Mouse (Mus musculus): Measurements from ENCODE around the gene Prr36.

Prr36 gene

DNA sequence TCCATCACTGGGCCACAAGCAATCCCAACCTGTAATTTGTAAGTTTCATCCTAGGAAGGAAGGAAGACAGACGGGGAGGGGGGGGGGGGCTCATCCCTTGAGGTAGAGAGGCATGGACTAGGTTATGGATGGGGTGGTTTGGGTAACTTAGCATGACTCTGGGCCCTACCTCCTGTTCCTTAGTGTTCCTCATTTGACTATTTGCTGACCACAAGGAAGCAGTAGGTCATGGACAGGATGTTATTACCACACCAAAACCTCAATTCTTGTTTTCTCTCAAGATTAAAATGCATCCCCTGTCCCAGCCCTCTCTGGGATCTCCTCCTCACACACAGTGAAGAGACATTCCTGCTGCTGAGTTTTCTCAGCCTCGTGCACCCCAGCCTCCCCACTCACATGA is 15.9 kb downstream of the Prr36 start:
- DNase-seq = no peak

DNA sequence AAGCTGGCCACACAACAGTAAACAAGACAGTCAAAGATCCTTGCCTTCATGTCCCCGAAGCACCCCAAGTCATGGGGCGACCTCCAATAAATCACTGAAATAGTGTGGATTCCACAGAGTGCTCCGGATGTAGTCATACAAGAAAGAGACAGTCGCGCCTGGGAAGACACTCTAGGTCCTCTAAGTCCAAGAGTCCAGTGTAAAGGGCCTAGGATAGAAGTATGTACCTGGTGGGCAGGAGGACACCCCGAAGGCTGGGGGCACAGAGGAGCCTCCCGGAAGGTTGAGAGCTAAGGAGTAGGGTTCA is 23.7 kb downstream of the Prr36 start:
- no peak for DNase-seq

DNA sequence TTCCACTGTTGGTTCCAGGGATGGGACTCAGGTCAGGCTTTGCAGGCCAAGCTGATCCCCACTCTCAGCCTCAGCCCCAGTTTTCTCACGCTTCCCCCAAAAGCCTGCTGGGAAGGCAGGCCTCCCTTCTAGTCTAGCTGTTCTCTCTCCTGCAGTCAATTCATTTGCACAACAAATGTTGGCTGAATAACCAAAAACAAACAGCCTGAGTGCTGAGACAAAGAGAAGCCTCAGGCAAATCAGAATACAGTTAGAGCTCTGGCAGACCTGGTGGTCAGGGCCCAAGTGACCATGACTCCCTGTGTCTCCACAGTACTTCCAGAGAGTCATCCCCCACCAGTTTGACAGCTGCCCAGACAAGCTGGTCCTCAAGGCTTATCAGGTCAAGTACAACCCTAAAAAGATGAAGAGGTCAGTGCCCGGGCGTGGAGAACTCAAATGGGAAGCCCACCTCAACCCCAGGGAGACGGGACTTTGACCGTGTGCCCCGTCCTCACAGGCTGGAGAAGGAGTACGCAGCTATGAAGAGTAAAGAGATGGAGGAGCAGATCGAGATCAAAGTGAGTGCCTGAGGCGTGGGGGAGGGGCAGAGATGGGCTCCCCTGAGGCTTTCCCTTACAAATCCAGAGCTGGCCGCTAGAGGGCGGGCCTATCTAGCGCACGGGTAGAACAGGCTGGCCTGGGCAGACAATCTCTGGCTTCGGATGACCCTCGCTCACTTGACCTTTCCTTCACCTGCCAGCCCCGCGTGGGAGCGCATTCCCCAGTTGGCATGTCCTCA is 24.3 kb downstream of the Prr36 start:
- DNase-seq = peak; percentile 94 to 98

DNA sequence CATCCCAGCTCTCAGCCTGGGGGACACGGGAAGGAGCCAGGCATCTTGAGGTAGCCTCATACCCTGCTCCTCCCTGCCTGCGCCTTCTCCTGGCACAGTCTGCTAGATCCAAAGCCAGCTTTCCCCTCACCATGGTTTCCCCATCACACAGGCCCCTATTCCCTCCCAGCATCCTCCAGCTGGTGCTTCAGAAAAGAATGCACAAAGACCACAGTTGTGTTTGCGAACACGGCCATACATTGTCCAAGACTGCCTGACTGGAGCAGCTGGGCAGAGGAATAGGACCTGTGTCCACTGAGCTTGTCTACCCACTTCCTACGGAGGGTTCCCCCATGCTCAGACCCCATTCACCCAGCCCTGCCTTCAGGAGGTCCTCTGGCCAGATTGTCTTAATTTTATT is 25.0 kb downstream of the Prr36 start:
- peak in 1 of 2 experiments; percentile 39 for DNase-seq

DNA sequence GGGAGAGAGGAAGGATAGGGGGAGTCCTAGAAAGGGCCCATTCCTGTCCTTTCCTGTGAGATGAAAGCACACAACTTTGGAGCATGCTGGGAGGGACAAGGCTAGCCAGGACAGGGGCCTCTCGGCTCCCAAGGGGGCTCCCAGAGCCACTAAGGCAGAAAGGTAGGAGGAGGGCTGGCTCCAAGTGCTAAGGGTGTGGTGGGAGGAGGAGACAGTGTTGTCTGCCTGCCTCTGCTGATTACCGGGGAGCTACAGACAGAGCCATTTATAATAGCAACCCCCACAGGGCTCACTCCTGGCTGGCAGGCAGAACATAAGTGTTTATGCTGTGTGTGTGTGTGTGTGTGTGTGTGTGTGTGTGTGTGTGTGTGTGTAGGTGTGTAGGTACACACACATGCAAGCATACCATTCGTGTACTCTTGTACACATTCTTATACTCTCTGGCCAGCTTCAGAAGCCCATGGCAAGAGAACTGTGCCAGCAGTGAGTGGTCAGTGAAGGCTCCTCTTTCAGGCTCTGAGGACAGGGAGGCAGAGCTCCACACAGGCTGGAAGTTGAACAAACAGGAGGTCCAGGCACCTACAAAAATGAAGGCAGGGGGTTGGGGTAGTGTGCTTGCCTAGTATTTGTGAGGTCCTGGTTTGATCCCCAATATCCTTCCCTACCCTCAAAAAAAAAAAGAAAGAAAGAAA is 28.1 kb downstream of the Prr36 start:
- DNase-seq = no peak

DNA sequence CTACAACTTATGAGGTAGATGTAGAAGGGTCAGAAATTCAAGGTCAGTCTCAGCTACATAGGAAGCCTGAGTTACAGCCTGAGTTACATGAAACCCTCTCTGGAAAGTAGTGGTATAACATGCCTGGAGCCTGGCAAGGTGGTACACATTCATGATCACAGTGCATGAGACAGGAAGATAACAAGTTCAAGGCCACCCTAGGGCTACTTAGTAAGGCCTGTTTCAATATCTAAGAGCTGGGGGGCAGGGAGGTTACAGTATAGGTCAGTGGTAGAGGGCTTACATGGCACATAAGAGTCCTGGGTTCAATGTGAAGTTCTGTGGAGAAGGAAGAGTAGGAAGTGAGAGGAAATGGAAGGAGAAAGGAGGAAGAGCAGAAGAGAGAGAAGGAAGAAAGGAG is 28.7 kb downstream of the Prr36 start:
- DNase-seq = no peak

DNA sequence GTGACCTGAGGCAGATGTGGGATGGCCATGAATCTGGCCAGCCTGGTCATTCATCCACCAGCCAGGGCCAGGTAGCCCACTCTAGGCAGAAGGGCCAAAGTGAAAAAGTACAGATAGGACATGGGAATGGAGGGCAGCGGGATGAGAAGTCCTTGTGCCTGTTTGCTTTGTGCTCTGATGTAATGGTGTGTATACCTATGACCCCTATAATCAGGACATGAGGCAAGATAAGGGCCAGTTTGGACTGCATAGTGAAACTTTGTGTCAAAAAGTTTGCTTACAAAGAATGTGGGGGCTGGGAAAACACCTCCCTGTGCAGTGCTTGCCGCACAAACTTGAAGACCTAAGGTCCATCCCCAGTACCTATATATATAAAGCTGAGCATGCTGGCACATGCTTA is 31.1 kb downstream of the Prr36 start:
- DNase-seq = no peak

DNA sequence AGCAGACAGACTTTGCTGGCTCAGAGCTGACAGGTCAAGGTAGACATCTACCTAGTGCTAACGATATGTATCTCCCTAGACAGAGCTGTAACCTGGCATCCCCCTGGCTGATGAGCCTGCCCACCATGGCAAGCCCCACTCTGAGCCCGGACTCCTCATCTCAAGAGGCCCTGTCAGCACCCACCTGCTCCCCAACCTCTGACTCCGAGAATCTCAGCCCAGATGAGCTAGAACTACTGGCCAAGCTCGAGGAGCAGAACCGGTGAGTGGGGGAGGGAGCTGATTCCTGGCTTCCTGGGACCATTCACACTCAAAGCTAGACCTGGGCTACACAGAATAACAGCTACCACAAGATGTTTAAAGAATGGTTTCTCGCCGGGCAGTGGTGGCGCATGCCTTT is 33.9 kb downstream of the Prr36 start:
- DNase-seq = no peak

DNA sequence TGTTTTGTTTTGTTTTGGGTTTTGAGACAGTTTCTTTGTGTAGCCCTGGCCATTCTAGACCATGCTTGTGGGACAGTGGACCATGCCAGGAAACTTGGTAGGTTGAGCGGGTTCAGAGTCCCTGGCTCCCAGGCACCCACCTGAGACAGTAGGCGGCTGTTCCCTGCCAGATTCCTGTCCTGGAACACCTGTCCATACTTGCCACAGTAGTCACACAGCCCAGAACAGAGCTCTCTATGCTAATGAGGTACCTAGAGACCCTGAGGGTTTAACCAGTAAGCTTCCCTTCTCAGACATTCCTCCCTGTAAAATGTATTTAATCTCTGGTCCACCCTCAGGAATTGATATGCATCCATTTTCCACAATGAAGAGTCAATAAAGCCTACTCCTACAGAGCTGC is 43.2 kb downstream of the Prr36 start:
- no peak for DNase-seq

DNA sequence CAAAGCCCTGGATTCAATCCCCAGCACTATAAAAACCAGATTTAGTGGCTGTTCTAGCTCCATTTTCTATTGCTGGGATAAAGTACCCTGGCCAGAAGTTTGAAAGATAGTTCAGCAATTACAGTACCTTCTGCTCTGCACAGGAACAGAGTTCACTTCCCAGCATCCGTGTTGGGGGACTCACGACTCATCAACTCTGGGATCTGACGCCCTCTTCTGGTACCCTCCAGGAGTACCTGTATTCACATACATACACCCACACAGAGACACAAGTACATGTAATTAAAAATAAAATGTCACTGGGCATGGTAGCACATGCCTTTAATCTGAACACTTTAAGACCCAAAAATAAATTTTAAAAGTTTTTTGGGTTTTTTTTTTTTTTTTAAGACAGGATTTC is 44.8 kb downstream of the Prr36 start:
- DNase-seq = no peak

DNA sequence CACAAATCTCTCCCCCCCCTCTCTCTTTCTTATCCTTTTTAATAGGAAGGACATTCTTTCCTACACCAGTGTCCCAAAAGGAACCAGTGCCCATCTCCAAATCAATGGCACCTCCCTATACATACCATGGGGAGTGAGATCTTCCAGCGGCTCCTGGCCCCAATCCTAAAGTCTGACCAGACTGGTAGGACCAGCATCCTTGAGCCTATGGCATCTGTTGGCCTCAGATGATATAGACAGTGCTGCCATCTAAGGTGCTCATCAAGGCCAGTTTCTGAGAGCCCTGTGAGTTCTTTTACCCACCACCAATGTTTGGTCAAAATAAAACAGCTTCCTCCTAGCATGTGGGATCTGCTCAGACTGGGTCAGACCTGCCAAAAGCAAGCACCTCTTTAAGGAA is 49.3 kb downstream of the Prr36 start:
- DNase-seq = peak in 1 of 2 experiments; percentile 32

DNA sequence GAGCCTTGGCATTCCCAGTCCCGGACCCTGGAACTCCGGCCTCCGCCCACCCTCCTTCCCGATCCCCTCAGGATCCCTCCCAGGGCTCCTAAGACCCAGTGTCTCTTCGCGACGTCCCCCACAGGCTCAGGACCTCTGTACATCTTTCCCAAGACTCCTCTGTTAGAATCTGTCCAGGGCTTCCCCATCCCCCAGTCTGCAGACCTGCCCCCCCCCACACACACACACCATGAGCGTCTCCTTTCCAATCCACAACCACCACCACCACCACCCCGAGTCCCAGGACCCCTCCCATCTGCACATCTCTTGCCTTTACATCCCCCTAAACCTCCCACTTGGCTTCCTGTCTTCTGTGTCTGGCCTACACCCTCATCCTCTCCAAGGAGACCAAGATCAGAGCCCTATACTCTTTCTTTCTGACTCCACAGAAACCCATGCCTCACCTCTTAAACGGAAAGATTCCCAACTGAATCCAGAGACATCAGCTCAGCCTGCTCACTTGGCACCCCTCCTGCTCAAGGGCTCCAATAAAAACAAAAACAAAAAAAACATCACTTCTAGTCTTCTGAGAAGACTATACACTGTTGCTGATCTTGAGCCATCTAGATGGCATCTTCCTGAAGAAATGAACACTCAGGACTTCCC is 50.3 kb downstream of the Prr36 start:
- DNase-seq = no peak

DNA sequence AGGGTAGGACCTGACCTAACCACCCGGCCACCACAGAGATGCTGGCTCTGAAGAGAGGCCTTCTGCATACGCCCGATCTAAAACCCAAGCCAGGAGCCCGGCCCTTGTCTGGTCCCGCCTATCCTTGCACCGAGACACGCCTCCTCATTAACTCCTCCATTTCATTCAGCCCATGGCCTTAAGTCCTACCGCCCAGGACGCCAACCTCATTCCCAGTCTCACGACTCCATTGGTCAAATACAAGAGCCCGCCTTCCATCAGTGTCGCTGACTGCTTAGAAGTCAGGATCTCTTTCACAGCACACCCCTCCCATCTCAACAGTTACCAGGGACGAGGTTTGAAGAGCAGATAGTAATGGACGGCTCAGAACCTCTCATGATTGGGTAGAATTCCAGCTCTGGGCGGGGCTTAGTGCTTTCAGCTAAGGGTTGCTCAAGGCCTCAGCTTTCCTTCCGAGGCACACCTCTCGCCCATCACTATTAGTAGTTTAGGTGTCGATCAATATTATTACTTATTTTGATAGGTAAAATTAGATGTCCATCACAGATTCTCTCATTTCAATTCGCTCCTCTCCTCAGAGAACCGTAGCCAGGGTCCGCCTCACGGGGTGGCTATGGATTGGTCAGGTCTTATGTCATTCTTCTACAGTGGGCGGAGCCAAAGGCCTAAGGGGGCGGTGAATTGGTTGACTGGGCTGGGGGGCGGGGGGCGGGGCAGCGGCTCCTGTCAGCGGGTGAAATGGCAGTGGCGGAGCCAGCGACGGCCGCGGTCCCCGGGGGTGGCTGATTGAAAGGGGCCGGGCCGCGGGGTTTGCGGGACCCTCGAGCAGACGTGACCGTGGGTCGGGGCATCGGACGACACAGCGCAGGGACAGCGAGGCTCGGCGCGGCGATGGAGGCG is 51.2 kb downstream of the Prr36 start, which contains the start of gene Evi5l:
TSS of gene Evi5l (plus strand) at position 716 of the 900 bp plus-strand sequence.
- peak; percentile 100 for DNase-seq

DNA sequence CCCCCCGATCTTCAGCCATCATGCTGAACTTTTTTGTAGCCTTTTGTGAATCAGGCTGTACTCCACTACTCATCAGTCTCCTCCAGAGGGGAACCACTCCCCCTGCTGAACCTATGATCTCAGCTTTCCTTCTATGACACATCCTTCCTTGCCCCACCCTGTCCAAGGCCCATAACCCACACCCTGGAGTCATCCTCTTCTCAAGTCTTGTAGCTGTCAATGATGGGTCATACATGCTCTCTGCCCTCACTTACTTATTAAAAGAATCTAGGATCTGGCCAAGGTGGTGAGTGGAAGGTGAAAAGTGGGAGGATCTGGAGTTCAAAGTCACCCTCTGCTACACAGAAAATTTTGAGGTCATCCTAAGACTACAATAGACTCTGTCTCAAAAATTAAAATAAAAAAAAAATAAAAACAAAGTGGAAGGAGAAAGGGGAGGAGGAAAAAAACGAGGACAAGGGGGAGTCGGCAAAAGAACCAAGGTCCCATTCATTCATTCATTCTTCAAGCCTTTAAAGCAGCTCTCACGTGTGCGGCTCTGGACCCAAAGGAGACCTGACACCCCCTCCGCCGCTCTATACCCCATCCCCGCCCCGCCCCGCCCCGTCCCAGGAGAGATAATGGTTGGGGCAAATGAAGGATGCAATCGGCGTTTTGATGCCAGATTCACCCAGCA is 51.9 kb downstream of the Prr36 start:
- peak; percentile 20 to 26 for DNase-seq

DNA sequence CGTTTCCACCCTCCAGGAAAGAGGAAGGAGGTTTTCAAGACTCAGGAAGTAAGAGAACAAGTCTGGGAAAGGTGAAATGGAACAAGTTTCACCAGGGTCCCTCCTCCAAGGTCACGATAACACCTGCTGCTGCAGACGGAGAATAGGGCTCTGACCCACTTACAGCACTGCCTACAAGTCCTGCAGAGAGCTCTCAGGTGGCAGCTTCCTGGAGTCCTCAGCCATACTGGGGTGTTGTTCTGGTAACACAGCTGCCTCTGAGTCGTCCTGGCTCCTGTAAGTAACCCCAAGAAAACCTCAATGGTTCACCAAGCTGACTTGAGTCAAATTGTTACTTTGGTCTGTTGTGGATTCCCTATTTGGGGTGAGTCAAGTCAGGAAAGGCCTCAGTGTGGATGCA is 54.5 kb downstream of the Prr36 start:
- DNase-seq = no peak
